Mouse (Mus musculus) CH12.LX (cell line): ENCODE measurements around the gene Cmbl. TPM values are rescaled to one million over a fixed set of nuclear protein-coding genes. Genes with fewer than 3 reads are reported as not detected.
A peak's percentile ranks its signal among the peaks of the same experiment; 100 is the strongest.

Experiments
- DNase-seq: peaks from one replicate; pipeline ENCODE4 v3.0.0-alpha.2; 2013; ENCODE audit errors: extremely low read depth
- H3K27ac ChIP-seq: 2 replicates; pipeline ENCODE4 v1.5.1; 2012; ENCODE audit warnings: low read depth, mild to moderate bottlenecking, control low read depth, moderate library complexity; ENCODE audit not compliant: insufficient read depth
- H3K27me3 ChIP-seq: replicated peaks from 2 replicates; pipeline ENCODE3; 2012; ENCODE audit warnings: inconsistent platforms
- H3K36me3 ChIP-seq, 2 experiments: replicated peaks in 1 of 2; 2 replicates each; pipeline versions ENCODE3 to v1.6.1; 2012; ENCODE audit warnings: inconsistent platforms in 1 of 2, low read length in 1 of 2, mild to moderate bottlenecking in 1 of 2, mixed read lengths in 1 of 2, moderate library complexity in 1 of 2; ENCODE audit not compliant: control insufficient read depth in 1 of 2, insufficient read depth in 1 of 2
- H3K4me1 ChIP-seq, 2 experiments: 2 replicates each; pipeline ENCODE4 v1.6.1; 2012; ENCODE audit warnings: inconsistent platforms in 1 of 2, moderate library complexity in 1 of 2; ENCODE audit not compliant: insufficient read depth in 2 of 2, control insufficient read depth in 1 of 2
- H3K4me2 ChIP-seq: 2 replicates; pipeline ENCODE4 v1.6.1; 2012; ENCODE audit warnings: low read depth, mild to moderate bottlenecking, control low read depth; ENCODE audit not compliant: poor library complexity, insufficient read depth, severe bottlenecking
- H3K4me3 ChIP-seq, 3 experiments: fragments of 150-350 bp in 1 of 3; sonication (generic) in 1 of 3; replicated peaks in 1 of 3; 2 replicates each; pipeline versions ENCODE3 to v1.5.1; 2011 to 2012; ENCODE audit warnings: low read depth in 2 of 3, low read length in 2 of 3, mild to moderate bottlenecking in 2 of 3, moderate library complexity in 2 of 3, control low read depth in 1 of 3, improper control_type of control experiment in 1 of 3, inconsistent platforms in 1 of 3, mixed read lengths in 1 of 3; ENCODE audit not compliant: poor library complexity in 1 of 3
- H3K79me2 ChIP-seq: replicated peaks from 2 replicates; pipeline ENCODE4 v1.6.1; 2012; ENCODE audit warnings: mild to moderate bottlenecking, moderate library complexity; ENCODE audit not compliant: control insufficient read depth, poor library complexity, insufficient read depth, severe bottlenecking; ENCODE audit errors: extremely low read depth
- H3K9ac ChIP-seq: 2 replicates; pipeline ENCODE4 v1.6.1; 2012; ENCODE audit warnings: low read depth, mild to moderate bottlenecking, control low read depth, moderate library complexity; ENCODE audit not compliant: insufficient read depth
- H3K9me3 ChIP-seq: replicated peaks from 2 replicates; pipeline ENCODE3; 2012; ENCODE audit warnings: low read length, inconsistent platforms, mixed read lengths
- BHLHE40 ChIP-seq: IDR thresholded peaks from 2 replicates; pipeline ENCODE4 v1.6.1; 2011; ENCODE audit warnings: mild to moderate bottlenecking, low read depth, low read length, improper control_type of control experiment
- CHD1 ChIP-seq: IDR thresholded peaks from 2 replicates; pipeline ENCODE4 v1.6.1; 2012; ENCODE audit warnings: low read depth, low read length, improper control_type of control experiment, inconsistent platforms
- CTCF ChIP-seq, 2 experiments: IDR thresholded peaks in 1 of 2; conservative IDR thresholded peaks in 1 of 2; 2 replicates each; pipeline ENCODE4 v1.5.1; 2011 to 2012; ENCODE audit warnings: low read depth in 2 of 2, low read length in 2 of 2, improper control_type of control experiment in 1 of 2, inconsistent platforms in 1 of 2, mild to moderate bottlenecking in 1 of 2, moderate library complexity in 1 of 2
- ELF1 ChIP-seq: IDR thresholded peaks from 2 replicates; pipeline ENCODE4 v1.6.1; 2014; ENCODE audit warnings: low read depth, mild to moderate bottlenecking, inconsistent platforms, low read length, improper control_type of control experiment
- ETS1 ChIP-seq: conservative IDR thresholded peaks from 2 replicates; pipeline ENCODE4 v1.6.1; 2012; ENCODE audit warnings: low read depth, mild to moderate bottlenecking, inconsistent platforms, low read length, improper control_type of control experiment, moderate library complexity
- IRF4 ChIP-seq: IDR thresholded peaks from 2 replicates; pipeline ENCODE4 v1.6.1; 2014; ENCODE audit warnings: low read depth, mild to moderate bottlenecking, inconsistent platforms, low read length, improper control_type of control experiment
- MXI1 ChIP-seq: IDR thresholded peaks from 2 replicates; pipeline ENCODE4 v1.6.1; 2011; ENCODE audit warnings: mild to moderate bottlenecking, low read depth, low read length, improper control_type of control experiment
- NELFE ChIP-seq: IDR thresholded peaks from 2 replicates; pipeline ENCODE4 v1.6.1; 2011; ENCODE audit warnings: low read depth, low read length, improper control_type of control experiment
- USF1 ChIP-seq: IDR thresholded peaks from 2 replicates; pipeline ENCODE4 v1.6.1; 2014; ENCODE audit warnings: low read depth, mild to moderate bottlenecking, inconsistent platforms, low read length, improper control_type of control experiment
- ZC3H11A ChIP-seq: IDR thresholded peaks from 2 replicates; pipeline ENCODE4 v1.6.1; 2012; ENCODE audit warnings: low read depth, mild to moderate bottlenecking, inconsistent platforms, low read length, improper control_type of control experiment
- ZKSCAN1 ChIP-seq: IDR thresholded peaks from 2 replicates; pipeline ENCODE4 v1.6.1; 2012; ENCODE audit warnings: low read depth, inconsistent platforms, low read length, improper control_type of control experiment, borderline replicate concordance
- dilution Hi-C: fragments of 300-500 bp; cut with MboI; formaldehyde crosslinking; loops from 2 replicates; pipeline ENCODE4 v1.14.3; 2020; ENCODE audit warnings: low sequenced_read_pairs; ENCODE audit not compliant: extremely low pct_unique_long_range_greater_than_20kb, extremely low pct_ligation_motif_present
- in situ Hi-C: fragments of 300-500 bp; cut with MboI; formaldehyde crosslinking; loops from 3 replicates; pipeline ENCODE4 v1.14.3; 2019; ENCODE audit warnings: low sequenced_read_pairs, low pct_ligation_motif_present, low pct_unique_long_range_greater_than_20kb, mixed read lengths
- polyA plus RNA-seq: library from polyadenylated mRNA; unstranded; fragments of >175 nt; gene quantifications from 2 replicates; pipeline ENCODE4 v1.2.1, GENCODE M21; 2012; ENCODE audit warnings: low read depth; ENCODE audit not compliant: insufficient read length
- total RNA-seq, 2 experiments: library from RNA; depleted of rRNA; stranded (reverse); fragments of 300-350 nt in 1 of 2; fragments of >200 nt in 1 of 2; gene quantifications; 2 replicates each; pipeline ENCODE4 v1.2.3; 2012 to 2014

Gene Cmbl
- total and polyA plus RNA-seq, 3 experiments, result 0.27 TPM; not detected in 2

DNA sequence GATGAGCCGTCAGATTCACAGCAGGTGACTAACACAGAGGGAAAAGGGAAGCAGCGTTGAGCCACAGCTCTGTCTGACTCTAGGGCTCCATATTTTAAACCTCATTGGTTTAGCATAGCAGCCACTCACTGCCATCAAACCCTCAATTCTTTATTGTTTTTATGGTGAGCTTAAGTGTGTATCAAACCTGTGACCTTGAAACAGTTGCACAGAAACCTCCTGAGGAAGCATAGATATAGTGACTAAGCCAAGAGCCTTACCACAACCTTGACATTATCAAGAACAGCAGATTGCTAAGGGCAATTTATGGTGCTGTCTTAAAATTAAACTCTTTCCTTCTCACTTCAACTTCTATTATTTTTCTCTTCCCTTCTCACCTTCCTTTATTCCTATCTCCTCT, 31.7 kb upstream of the Cmbl start:
- dilution Hi-C loops (no loop called here), in situ Hi-C loops (loop anchor here (10.0 kb wide), 1 partner anchor 51 kb away; no protein-coding TSS in a partner anchor)
- no peak for DNase-seq
- peaks cover 4% of the 10 kb centered on the region for H3K9me3 ChIP-seq
- H3K36me3 ChIP-seq, result peaks cover 0 to 11% of the 10 kb centered on the region in 2 experiments
- no peak for TF ChIP-seq MXI1
- no peak for TF ChIP-seq NELFE
- TF ChIP-seq ZKSCAN1, result no peak
- no peak for TF ChIP-seq ELF1
- TF ChIP-seq ZC3H11A, result no peak
- no peak for TF ChIP-seq CTCF (conservative IDR thresholded peaks at IDR 0.05 in 1 of 2, IDR thresholded peaks at IDR 0.05 in 1 of 2; ENCODE audit: low read depth in 2 of 2, low read length in 2 of 2)
- TF ChIP-seq CHD1, result no peak
- TF ChIP-seq ETS1, result no peak
- no peak for TF ChIP-seq USF1
- peaks cover 20 to 42% of the 10 kb centered on the region in 2 experiments for H3K4me1 ChIP-seq
- H3K79me2 ChIP-seq, result peaks cover 23% of the 10 kb centered on the region
- H3K4me2 ChIP-seq, result no peak overlapping the region
- H3K27ac ChIP-seq, result no peak overlapping the region
- no peaks in the 10 kb centered on the region for H3K27me3 ChIP-seq
- no peak overlapping the region for H3K9ac ChIP-seq
- H3K4me3 ChIP-seq, result no peak overlapping the region

GRCm38 (mm10) chr15:31534421-31535258, 30.5 kb upstream of the Cmbl start:
- 0 out of 2 replicates have a peak overlapping the region, but pooled peaks have one; percentile 3 for H3K4me2 ChIP-seq
- TF ChIP-seq IRF4, result no peak
- no peak for TF ChIP-seq BHLHE40
- in situ Hi-C loops, result loop anchor here (10.0 kb wide), 1 partner anchor 50 kb away; no protein-coding TSS in a partner anchor
- peaks cover 4% of the 10 kb centered on the region for H3K9me3 ChIP-seq
- H3K4me1 ChIP-seq, result peaks cover 18 to 31% of the 10 kb centered on the region in 2 experiments
- peaks cover 0 to 8% of the 10 kb centered on the region in 2 experiments for H3K36me3 ChIP-seq
- no peaks in the 10 kb centered on the region for H3K27me3 ChIP-seq
- no peak for DNase-seq
- H3K27ac ChIP-seq, result no peak overlapping the region
- dilution Hi-C loops, result no loop called here
- peaks cover 12% of the 10 kb centered on the region for H3K79me2 ChIP-seq
- no peak overlapping the region for H3K4me3 ChIP-seq
- H3K9ac ChIP-seq, result no peak overlapping the region
